Mouse (Mus musculus): ENCODE results near the gene Chchd1. TPM values are rescaled to one million over a fixed set of nuclear protein-coding genes. Genes with fewer than 3 reads are reported as not detected.

The Chchd1 gene
- total and polyA plus RNA-seq, 3 experiments = 66.8 to 126 (median 98.8) TPM

DNA sequence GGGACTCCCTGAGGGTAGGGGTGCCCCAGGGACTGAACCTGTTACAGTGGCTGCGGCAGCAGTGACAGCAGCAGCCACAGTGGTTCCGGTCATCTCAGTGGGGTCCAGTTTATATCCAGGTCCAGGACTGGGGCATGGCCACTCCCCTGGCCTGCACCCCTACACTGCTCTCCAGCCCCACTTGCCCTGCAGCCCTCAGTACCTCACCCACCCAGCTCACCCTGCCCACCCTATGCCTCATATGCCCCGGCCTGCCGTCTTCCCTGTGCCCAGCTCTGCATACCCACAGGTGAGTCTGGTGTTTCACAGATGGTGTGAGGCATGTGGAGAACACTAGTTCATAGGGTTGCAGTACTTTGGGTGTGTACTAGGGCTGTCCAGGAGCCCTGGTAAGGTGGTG is 18.6 kb downstream of the Chchd1 start:
- Histone ChIP-seq H3K79me2 (replicated peaks; ENCODE audit: control insufficient read depth, insufficient read depth, low read length) (no peaks in the 10 kb centered on the region; the same call in 1 of the 2 replicates), H3K9ac (ENCODE audit: low read depth, low read length) (no peak overlapping the region), H3K4me1 (ENCODE audit: control insufficient read depth, insufficient read depth, low read length) (no peaks in the 10 kb centered on the region), H3K4me3 (no peak overlapping the region), H3K27me3 (ENCODE audit: control insufficient read depth, insufficient read depth, low read length) (no peaks in the 10 kb centered on the region), H3K27ac (no peak overlapping the region), H3K36me3 (ENCODE audit: control insufficient read depth, insufficient read depth, low read length) (no peaks in the 10 kb centered on the region)
- DNase-seq = no peak
- TF ChIP-seq EP300 (IDR thresholded peaks at IDR 0.05; ENCODE audit: insufficient read depth, low read depth, low read length) = no peak
- no peak for TF ChIP-seq CTCF (IDR thresholded peaks at IDR 0.05)
- no peak for TF ChIP-seq POLR2A (IDR thresholded peaks at IDR 0.05; ENCODE audit: insufficient read depth, low read depth, low read length)
- WGBS = 90% methylated on average over 4 of the region's 4 CpGs
- intact Hi-C loops (cut with DNase I) = no loop called here

- no peak for DNase-seq
- Histone ChIP-seq H3K27ac (no peak overlapping the region), H3K27me3 (ENCODE audit: control insufficient read depth, insufficient read depth, low read length) (no peaks in the 10 kb centered on the region), H3K4me1 (ENCODE audit: control insufficient read depth, insufficient read depth, low read length) (no peaks in the 10 kb centered on the region), H3K36me3 (ENCODE audit: control insufficient read depth, insufficient read depth, low read length) (no peaks in the 10 kb centered on the region), H3K9ac (ENCODE audit: low read depth, low read length) (no peak overlapping the region), H3K79me2 (replicated peaks; ENCODE audit: control insufficient read depth, insufficient read depth, low read length) (no peaks in the 10 kb centered on the region; the same call in 1 of the 2 replicates), H3K4me3 (no peak overlapping the region)
- intact Hi-C loops (cut with DNase I) = no loop called here
- 90% methylated on average over 12 of the region's 12 CpGs for WGBS
- TF ChIP-seq CTCF (IDR thresholded peaks at IDR 0.05) (no peak), POLR2A (IDR thresholded peaks at IDR 0.05; ENCODE audit: insufficient read depth, low read depth, low read length) (no peak), EP300 (IDR thresholded peaks at IDR 0.05; ENCODE audit: insufficient read depth, low read depth, low read length) (no peak)
Observed at GRCm38 (mm10) chr14:20723006-20723405, 20.2 kb downstream of the Chchd1 start.

DNA sequence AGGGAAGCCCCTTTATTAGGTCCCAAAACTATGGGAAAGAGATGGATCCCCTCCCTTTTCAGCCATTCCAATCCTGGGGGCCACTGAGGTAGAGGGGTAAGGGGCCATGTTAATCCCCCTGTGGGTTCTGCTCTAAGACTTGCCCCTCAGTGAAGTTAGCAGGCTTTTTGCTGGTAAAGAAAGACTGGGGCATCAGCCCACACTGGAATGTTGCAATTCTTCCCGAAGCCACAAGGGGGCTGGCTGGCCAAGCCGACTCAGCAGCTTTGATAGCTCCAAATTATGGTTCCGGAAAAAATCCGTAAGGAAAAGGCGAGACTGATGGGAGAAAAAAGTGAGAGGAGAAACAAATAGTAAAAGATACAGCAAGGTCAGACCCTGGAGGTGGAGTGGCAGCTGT is 21.2 kb downstream of the Chchd1 start:
- 9% methylated on average over 5 of the region's 5 CpGs for WGBS
- H3K79me2 ChIP-seq (replicated peaks; ENCODE audit: control insufficient read depth, insufficient read depth, low read length) = no peaks in the 10 kb centered on the region; the same call in 1 of the 2 replicates

DNA sequence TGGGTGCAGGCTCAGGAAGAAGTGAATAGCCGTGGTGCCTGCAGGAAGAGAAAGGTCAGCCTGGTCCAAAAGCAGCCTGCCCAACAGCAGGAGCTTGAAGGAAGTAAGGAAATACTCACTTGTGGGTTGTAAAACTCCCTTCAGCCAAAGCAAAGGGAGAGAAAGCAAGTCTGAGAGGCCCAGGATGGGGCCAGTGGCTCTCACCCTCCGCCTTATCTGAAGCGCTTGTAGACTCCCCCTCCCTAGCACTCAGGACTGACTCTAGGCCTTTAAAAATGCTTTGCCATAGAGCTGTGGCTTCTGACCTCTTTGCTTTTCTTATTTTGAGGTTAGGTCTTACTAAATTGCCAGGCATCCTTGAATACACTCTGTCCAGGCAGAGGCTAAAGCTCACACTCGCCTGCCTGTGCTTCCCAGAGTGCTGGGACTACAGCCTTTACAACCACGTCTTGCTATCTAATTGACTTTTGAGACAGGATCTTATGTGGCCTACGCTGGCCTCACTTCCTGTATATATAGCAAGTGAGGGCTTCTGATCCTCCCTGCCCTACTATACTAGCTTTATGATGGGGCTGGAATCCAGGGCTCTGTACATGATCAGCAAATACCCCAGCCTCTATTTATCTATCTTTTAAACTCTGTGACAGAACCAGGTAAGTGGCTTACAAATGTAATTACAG is 23.0 kb downstream of the Chchd1 start:
- DNase-seq = no peak
- H3K79me2 ChIP-seq (replicated peaks; ENCODE audit: control insufficient read depth, insufficient read depth, low read length) = no peaks in the 10 kb centered on the region
- H3K4me3 ChIP-seq = no peak overlapping the region
- no peaks in the 10 kb centered on the region for H3K36me3 ChIP-seq (ENCODE audit: control insufficient read depth, insufficient read depth, low read length)
- no peaks in the 10 kb centered on the region for H3K27me3 ChIP-seq (ENCODE audit: control insufficient read depth, insufficient read depth, low read length)
- TF ChIP-seq EP300 (IDR thresholded peaks at IDR 0.05; ENCODE audit: insufficient read depth, low read depth, low read length) = no peak
- TF ChIP-seq CTCF (IDR thresholded peaks at IDR 0.05) = no peak
- 54% methylated on average over 6 of the region's 6 CpGs for WGBS
- H3K27ac ChIP-seq = no peak overlapping the region
- H3K9ac ChIP-seq (ENCODE audit: low read depth, low read length) = no peak overlapping the region
- intact Hi-C loops (cut with DNase I) = no loop called here
- no peaks in the 10 kb centered on the region for H3K4me1 ChIP-seq (ENCODE audit: control insufficient read depth, insufficient read depth, low read length)

More for the DNA sequence above, 21.2 kb downstream of the Chchd1 start:
- TF ChIP-seq POLR2A (IDR thresholded peaks at IDR 0.05; ENCODE audit: insufficient read depth, low read depth, low read length) = no peak
- peak; percentile 97 for TF ChIP-seq CTCF (IDR thresholded peaks at IDR 0.05)
- Histone ChIP-seq H3K27me3 (ENCODE audit: control insufficient read depth, insufficient read depth, low read length) (no peaks in the 10 kb centered on the region), H3K27ac (no peak overlapping the region), H3K4me1 (ENCODE audit: control insufficient read depth, insufficient read depth, low read length) (no peaks in the 10 kb centered on the region), H3K9ac (ENCODE audit: low read depth, low read length) (no peak overlapping the region), H3K4me3 (no peak overlapping the region), H3K36me3 (ENCODE audit: control insufficient read depth, insufficient read depth, low read length) (no peaks in the 10 kb centered on the region)
- intact Hi-C loops (cut with DNase I) = no loop called here
- DNase-seq = peak; percentile 61 to 74

DNA sequence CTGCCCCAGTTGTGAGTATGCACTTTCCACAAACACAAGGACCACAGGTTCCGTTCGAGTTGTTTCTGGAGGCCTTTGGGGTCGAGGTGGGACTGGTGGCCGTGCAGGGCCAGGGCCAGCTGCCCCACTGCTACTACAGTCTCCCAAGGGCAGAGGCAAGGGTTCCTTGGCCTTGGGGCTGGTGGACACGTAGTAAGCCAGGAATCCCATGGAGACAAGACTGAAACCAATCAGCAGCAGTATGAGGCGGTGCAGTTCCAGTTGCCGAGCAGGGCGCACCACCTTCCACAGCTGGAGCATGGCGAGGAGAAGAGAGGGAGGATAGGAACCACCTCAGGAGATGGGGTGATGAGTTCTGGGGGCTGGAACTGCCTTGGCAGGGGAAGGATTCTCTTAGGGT is 27.1 kb downstream of the Chchd1 start:
- intact Hi-C loops (cut with DNase I) = loop anchor here (10.0 kb wide), 1 partner anchor 145 kb away; no protein-coding TSS in a partner anchor
- Histone ChIP-seq H3K27ac (no peak overlapping the region), H3K9ac (ENCODE audit: low read depth, low read length) (no peak overlapping the region), H3K36me3 (ENCODE audit: control insufficient read depth, insufficient read depth, low read length) (no peaks in the 10 kb centered on the region), H3K4me3 (no peak overlapping the region), H3K4me1 (ENCODE audit: control insufficient read depth, insufficient read depth, low read length) (peaks cover 3% of the 10 kb centered on the region), H3K79me2 (replicated peaks; ENCODE audit: control insufficient read depth, insufficient read depth, low read length) (peaks cover 3% of the 10 kb centered on the region; the same call in 1 of the 2 replicates), H3K27me3 (ENCODE audit: control insufficient read depth, insufficient read depth, low read length) (no peaks in the 10 kb centered on the region)
- TF ChIP-seq EP300 (IDR thresholded peaks at IDR 0.05; ENCODE audit: insufficient read depth, low read depth, low read length) (no peak), POLR2A (IDR thresholded peaks at IDR 0.05; ENCODE audit: insufficient read depth, low read depth, low read length) (no peak), CTCF (IDR thresholded peaks at IDR 0.05) (no peak)
- 87% methylated on average over 9 of the region's 9 CpGs for whole genome bisulfite sequencing
- no peak for DNase-seq

GRCm38 (mm10) chr14:20730853-20731602 is 28.2 kb downstream of the Chchd1 start:
- Histone ChIP-seq H3K9ac (ENCODE audit: low read depth, low read length) (no peak overlapping the region), H3K79me2 (replicated peaks; ENCODE audit: control insufficient read depth, insufficient read depth, low read length) (peaks cover 3% of the 10 kb centered on the region; the same call in 1 of the 2 replicates), H3K4me1 (ENCODE audit: control insufficient read depth, insufficient read depth, low read length) (peaks cover 7% of the 10 kb centered on the region), H3K27ac (no peak overlapping the region), H3K36me3 (ENCODE audit: control insufficient read depth, insufficient read depth, low read length) (no peaks in the 10 kb centered on the region), H3K4me3 (no peak overlapping the region), H3K27me3 (ENCODE audit: control insufficient read depth, insufficient read depth, low read length) (no peaks in the 10 kb centered on the region)
- 82% methylated on average over 9 of the region's 9 CpGs for WGBS
- DNase-seq = no peak
- intact Hi-C loops (cut with DNase I) = loop anchor here (10.0 kb wide), 1 partner anchor 144 kb away; no protein-coding TSS in a partner anchor
- TF ChIP-seq CTCF (IDR thresholded peaks at IDR 0.05) = no peak
- no peak for TF ChIP-seq POLR2A (IDR thresholded peaks at IDR 0.05; ENCODE audit: insufficient read depth, low read depth, low read length)
- no peak for TF ChIP-seq EP300 (IDR thresholded peaks at IDR 0.05; ENCODE audit: insufficient read depth, low read depth, low read length)

All from heart, adult 2 months (tissue).